Mouse (Mus musculus): ENCODE data around the gene Cabp4. TPM values are rescaled to one million over a fixed set of nuclear protein-coding genes. Genes with fewer than 3 reads are reported as not detected.

Cabp4 gene
- total and polyA plus RNA-seq, 3 experiments = 2.8 to 11.8 (median 6.4) TPM

DNA sequence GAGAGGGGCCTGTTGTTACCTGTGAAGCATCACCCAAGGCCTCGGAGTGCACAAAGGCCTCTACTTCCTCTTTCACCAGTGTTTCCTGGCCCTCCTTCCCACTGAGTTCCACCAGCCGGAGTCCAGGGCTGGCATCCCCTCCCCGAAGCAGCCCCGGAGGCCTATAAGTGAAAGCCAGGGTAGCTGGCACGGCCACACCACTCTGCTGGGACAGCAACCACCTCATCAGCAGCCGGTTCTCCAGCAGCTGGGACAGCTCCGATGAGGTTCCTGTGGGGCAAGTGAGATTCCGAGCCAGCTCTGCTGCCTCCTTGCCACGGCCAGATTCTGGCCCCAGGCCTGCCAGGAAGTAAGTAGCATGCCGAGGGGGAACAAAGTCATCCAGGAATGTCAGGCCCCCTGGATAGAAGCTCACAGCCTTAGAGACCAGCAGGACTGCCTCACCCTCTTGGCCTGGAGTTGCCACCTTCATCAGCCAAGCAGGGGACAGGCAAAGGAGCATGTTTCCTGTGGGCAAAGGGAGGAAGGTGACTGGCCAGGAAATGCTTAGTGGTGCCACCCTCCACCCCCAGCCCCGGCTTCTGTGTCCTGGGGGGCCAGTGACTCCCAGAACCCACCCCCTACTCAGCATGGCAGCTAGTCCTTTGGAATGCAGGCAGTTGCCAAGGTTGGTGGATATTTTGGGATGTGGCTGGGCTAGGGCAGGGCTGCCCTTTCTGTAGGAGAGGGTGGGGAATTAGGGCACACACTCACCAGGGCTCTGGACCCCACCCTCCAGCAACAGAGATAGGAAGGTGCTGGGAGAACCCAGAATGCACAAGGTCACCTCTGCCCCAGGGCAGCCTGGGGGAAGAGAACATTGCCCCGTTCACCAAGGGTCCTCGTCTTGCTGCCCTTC, 27.8 kb upstream of the Cabp4 start:
- H3K4me1 ChIP-seq (ENCODE audit: control insufficient read depth in 1 of 2, insufficient read depth in 2 of 2) = peaks cover 11 to 45% of the 10 kb centered on the region in 2 experiments
- no peak overlapping the region for H3K4me3 ChIP-seq (replicated peaks in 1 of 3; ENCODE audit: low read depth in 2 of 3, low read length in 2 of 3, poor library complexity in 1 of 3)
- no peaks in the 10 kb centered on the region for H3K79me2 ChIP-seq (replicated peaks; ENCODE audit: control insufficient read depth, extremely low read depth, insufficient read depth, poor library complexity, severe bottlenecking)
- TF ChIP-seq PAX5 (IDR thresholded peaks at IDR 0.05; ENCODE audit: low read length) = no peak
- TF ChIP-seq IRF4 (IDR thresholded peaks at IDR 0.05; ENCODE audit: low read depth, low read length) = no peak
- no peak for TF ChIP-seq TBP (conservative IDR thresholded peaks at IDR 0.05; ENCODE audit: low read depth, low read length)
- no peak for TF ChIP-seq ZNF384 (IDR thresholded peaks at IDR 0.05; ENCODE audit: low read depth, low read length)
- no peak for TF ChIP-seq E2F4 (IDR thresholded peaks at IDR 0.05; ENCODE audit: insufficient replicate concordance, low read depth, low read length)
- peaks cover 0 to 34% of the 10 kb centered on the region in 2 experiments for H3K36me3 ChIP-seq (replicated peaks in 1 of 2; ENCODE audit: control insufficient read depth in 1 of 2, insufficient read depth in 1 of 2, low read length in 1 of 2)
- H3K9ac ChIP-seq (ENCODE audit: insufficient read depth, low read depth) = no peak overlapping the region
- H3K9me3 ChIP-seq (replicated peaks; ENCODE audit: low read length) = peaks cover 2% of the 10 kb centered on the region
- no peak for DNase-seq (ENCODE audit: extremely low read depth)
- in situ Hi-C loops (cut with MboI; ENCODE audit: low pct_ligation_motif_present, low pct_unique_long_range_greater_than_20kb, low sequenced_read_pairs) (no loop called here), dilution Hi-C loops (cut with MboI; ENCODE audit: extremely low pct_ligation_motif_present, extremely low pct_unique_long_range_greater_than_20kb, low sequenced_read_pairs) (no loop called here)
- no peak overlapping the region for H3K4me2 ChIP-seq (ENCODE audit: insufficient read depth, low read depth, poor library complexity, severe bottlenecking)
- no peak overlapping the region for H3K27ac ChIP-seq (ENCODE audit: insufficient read depth, low read depth)
- no peaks in the 10 kb centered on the region for H3K27me3 ChIP-seq (replicated peaks)

DNA sequence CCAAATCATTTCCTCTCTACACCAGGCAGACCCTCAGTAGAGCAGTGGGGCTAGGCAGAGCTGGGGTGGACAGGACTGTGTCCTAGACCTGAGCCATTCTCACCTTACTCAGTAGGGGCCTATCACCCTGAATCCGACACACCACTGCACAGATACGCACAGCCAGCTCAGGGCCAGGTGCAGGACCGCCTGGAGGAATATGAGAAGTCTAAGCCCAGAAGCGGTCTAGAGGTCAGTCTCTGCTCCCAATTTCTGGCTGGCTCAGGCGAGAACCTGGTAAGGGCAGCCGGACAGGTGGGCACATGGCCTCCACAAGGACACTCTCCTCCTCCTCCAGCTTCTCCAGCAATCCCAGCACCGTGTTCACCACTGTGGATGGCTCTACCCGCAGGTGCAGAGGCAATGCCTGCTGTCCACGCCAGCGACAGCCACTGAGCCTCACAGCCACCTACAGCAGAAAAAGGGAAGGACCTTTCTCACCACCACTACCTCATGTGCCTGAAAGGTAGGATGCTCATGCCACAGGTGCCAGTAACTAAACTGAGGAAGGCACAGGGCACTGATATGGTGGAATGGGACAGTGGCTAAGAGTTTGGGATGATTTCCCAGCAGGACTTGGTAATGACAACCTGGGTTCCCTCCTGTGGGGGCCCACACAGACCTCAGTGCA, 27.0 kb upstream of the Cabp4 start:
- TF ChIP-seq ZNF384 (IDR thresholded peaks at IDR 0.05; ENCODE audit: low read depth, low read length) = no peak
- no peak for TF ChIP-seq SIN3A (IDR thresholded peaks at IDR 0.05; ENCODE audit: low read length)
- no peak for DNase-seq (ENCODE audit: extremely low read depth)
- Histone ChIP-seq H3K4me2 (ENCODE audit: insufficient read depth, low read depth, poor library complexity, severe bottlenecking) (no peak overlapping the region), H3K9me3 (replicated peaks; ENCODE audit: low read length) (peaks cover 2% of the 10 kb centered on the region), H3K9ac (ENCODE audit: insufficient read depth, low read depth) (no peak overlapping the region), H3K36me3 (replicated peaks in 1 of 2; ENCODE audit: control insufficient read depth in 1 of 2, insufficient read depth in 1 of 2, low read length in 1 of 2) (peaks cover 0 to 36% of the 10 kb centered on the region in 2 experiments), H3K27me3 (replicated peaks) (no peaks in the 10 kb centered on the region), H3K4me1 (ENCODE audit: control insufficient read depth in 1 of 2, insufficient read depth in 2 of 2) (peaks cover 11 to 45% of the 10 kb centered on the region in 2 experiments), H3K79me2 (replicated peaks; ENCODE audit: control insufficient read depth, extremely low read depth, insufficient read depth, poor library complexity, severe bottlenecking) (no peaks in the 10 kb centered on the region), H3K4me3 (replicated peaks in 1 of 3; ENCODE audit: low read depth in 2 of 3, low read length in 2 of 3, poor library complexity in 1 of 3) (no peak overlapping the region), H3K27ac (ENCODE audit: insufficient read depth, low read depth) (no peak overlapping the region)
- in situ Hi-C loops (cut with MboI; ENCODE audit: low pct_ligation_motif_present, low pct_unique_long_range_greater_than_20kb, low sequenced_read_pairs) = no loop called here
- dilution Hi-C loops (cut with MboI; ENCODE audit: extremely low pct_ligation_motif_present, extremely low pct_unique_long_range_greater_than_20kb, low sequenced_read_pairs) = no loop called here

DNA sequence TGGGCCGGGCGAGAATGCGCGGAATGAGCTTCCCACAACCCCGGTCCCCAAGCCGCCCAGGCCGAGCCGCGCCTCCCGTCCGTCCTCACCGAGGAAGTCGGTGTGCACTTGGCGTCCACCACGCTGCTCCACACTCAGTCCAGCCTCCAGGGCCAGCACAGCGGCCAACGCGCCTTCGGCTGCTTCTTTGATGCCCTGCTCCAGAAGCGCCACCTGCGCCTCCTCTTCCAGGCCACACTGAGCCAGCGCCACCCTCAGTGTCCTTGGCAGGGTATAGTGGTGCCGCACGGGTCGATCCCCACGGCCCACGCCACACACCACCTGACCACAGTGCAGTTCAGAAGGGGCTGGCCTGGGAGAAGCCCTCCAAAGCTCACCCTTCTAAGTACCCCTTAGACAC, 26.0 kb upstream of the Cabp4 start:
- peak overlapping the region; percentile 79 for H3K9ac ChIP-seq (ENCODE audit: insufficient read depth, low read depth)
- in situ Hi-C loops (cut with MboI; ENCODE audit: low pct_ligation_motif_present, low pct_unique_long_range_greater_than_20kb, low sequenced_read_pairs) (no loop called here), dilution Hi-C loops (cut with MboI; ENCODE audit: extremely low pct_ligation_motif_present, extremely low pct_unique_long_range_greater_than_20kb, low sequenced_read_pairs) (no loop called here)
- peaks cover 2% of the 10 kb centered on the region for H3K9me3 ChIP-seq (replicated peaks; ENCODE audit: low read length)
- peaks cover 11 to 49% of the 10 kb centered on the region in 2 experiments for H3K4me1 ChIP-seq (ENCODE audit: control insufficient read depth in 1 of 2, insufficient read depth in 2 of 2)
- H3K36me3 ChIP-seq (replicated peaks in 1 of 2; ENCODE audit: control insufficient read depth in 1 of 2, insufficient read depth in 1 of 2, low read length in 1 of 2) = peaks cover 0 to 34% of the 10 kb centered on the region in 2 experiments
- H3K27me3 ChIP-seq (replicated peaks) = no peaks in the 10 kb centered on the region
- no peak for DNase-seq (ENCODE audit: extremely low read depth)
- H3K79me2 ChIP-seq (replicated peaks; ENCODE audit: control insufficient read depth, extremely low read depth, insufficient read depth, poor library complexity, severe bottlenecking) = no peaks in the 10 kb centered on the region
- peak overlapping the region; percentile 65 for H3K27ac ChIP-seq (ENCODE audit: insufficient read depth, low read depth)
- TF ChIP-seq UBTF (IDR thresholded peaks at IDR 0.05; ENCODE audit: low read depth, low read length) (peak; percentile 21; the same call in 1 of the 2 replicates), MAX (IDR thresholded peaks at IDR 0.05; ENCODE audit: low read length) (no peak; the same call in 1 of the 2 replicates)
- peak overlapping the region; percentile 41 to 62 (median 53) for H3K4me3 ChIP-seq (replicated peaks in 1 of 3; ENCODE audit: low read depth in 2 of 3, low read length in 2 of 3, poor library complexity in 1 of 3)
- H3K4me2 ChIP-seq (ENCODE audit: insufficient read depth, low read depth, poor library complexity, severe bottlenecking) = peak overlapping the region; percentile 72

All from CH12.LX (cell line).